Mouse (Mus musculus): Measurements from ENCODE around the gene Lrrc18. TPM values are rescaled to one million over a fixed set of nuclear protein-coding genes. Genes with fewer than 3 reads are reported as not detected.

The Lrrc18 gene
- polyA plus RNA-seq, 1 experiment: not detected

DNA sequence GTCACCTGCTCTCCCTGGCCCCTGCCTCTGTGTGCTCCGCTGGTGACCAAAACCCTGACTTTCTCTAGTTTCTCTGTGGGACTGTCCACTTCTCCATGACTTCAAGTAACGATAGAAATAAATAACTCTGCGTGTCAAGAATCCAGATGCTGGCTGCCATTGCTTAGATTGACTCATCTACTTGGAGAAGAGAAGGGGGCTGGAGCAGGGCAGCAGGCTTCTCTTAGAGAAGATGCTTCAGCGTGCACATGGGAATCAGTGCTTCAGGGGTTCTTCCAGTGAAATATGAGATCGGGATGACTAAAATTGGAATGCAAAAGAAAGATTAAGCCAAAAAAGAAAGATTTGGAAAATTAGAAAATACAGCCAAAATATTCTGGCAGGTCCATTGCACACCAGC is 28.4 kb downstream of the Lrrc18 start:
- Histone ChIP-seq H3K27ac (ENCODE audit: control insufficient read depth, insufficient read depth, low read depth, low read length, poor library complexity) (no peak overlapping the region), H3K4me1 (ENCODE audit: control insufficient read depth, insufficient read depth, low read length) (no peaks in the 10 kb centered on the region), H3K4me3 (replicated peaks; ENCODE audit: control insufficient read depth, low read depth, low read length) (no peak overlapping the region)
- TF ChIP-seq CTCF (IDR thresholded peaks at IDR 0.05; ENCODE audit: control insufficient read depth, insufficient read depth, low read length): no peak
- TF ChIP-seq POLR2A (IDR thresholded peaks at IDR 0.05; ENCODE audit: borderline replicate concordance, control insufficient read depth, low read depth, low read length): no peak
- 87% methylated on average over 5 of the region's 5 CpGs for WGBS

DNA sequence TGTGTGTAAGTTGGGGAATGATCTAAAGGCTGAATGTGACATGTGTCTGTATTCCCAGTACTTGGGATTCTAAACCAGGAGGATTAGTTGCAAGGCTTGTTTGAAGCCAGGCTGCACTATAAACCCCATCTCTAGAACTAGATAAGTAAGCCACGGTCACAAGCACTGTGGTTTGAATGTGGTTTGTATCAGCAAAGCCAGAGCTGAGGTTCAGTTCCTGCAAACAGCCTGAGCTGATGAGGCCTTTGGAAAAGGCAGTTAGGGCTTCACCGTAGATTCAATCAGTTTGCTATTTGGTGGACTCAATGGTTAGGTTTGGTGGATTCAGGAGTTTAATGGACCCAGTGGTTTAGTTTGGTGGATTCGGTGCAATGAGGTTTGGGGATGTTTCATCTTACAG is 39.7 kb downstream of the Lrrc18 start:
- Histone ChIP-seq H3K4me1 (ENCODE audit: control insufficient read depth, insufficient read depth, low read length) (no peaks in the 10 kb centered on the region), H3K4me3 (replicated peaks; ENCODE audit: control insufficient read depth, low read depth, low read length) (no peak overlapping the region), H3K27ac (ENCODE audit: control insufficient read depth, insufficient read depth, low read depth, low read length, poor library complexity) (no peak overlapping the region)
- TF ChIP-seq POLR2A (IDR thresholded peaks at IDR 0.05; ENCODE audit: borderline replicate concordance, control insufficient read depth, low read depth, low read length): no peak
- TF ChIP-seq CTCF (IDR thresholded peaks at IDR 0.05; ENCODE audit: control insufficient read depth, insufficient read depth, low read length): no peak
- 50% methylated on average over 3 of the region's 3 CpGs for WGBS

DNA sequence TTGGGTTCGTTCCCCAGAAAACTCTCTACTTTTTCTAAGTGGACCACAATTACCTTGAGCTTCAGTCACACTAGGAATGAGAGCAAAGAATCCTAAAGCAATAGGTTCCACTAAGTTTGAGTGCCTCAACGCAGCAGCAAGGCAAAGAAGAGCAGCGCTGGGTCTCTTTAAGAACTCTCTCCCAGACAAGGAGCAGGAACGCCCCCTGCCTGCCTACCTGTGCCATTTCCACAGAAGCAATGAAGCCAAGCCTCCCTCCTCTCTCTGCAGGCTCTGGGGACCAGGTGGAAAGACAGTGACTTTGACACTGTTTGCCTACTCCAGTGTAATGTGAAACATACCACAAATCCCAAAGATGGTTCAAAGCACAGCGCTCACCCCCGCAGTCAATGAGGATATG is 42.2 kb downstream of the Lrrc18 start:
- Histone ChIP-seq H3K4me3 (replicated peaks; ENCODE audit: control insufficient read depth, low read depth, low read length) (no peak overlapping the region), H3K4me1 (ENCODE audit: control insufficient read depth, insufficient read depth, low read length) (no peaks in the 10 kb centered on the region), H3K27ac (ENCODE audit: control insufficient read depth, insufficient read depth, low read depth, low read length, poor library complexity) (no peak overlapping the region)
- TF ChIP-seq CTCF (IDR thresholded peaks at IDR 0.05; ENCODE audit: control insufficient read depth, insufficient read depth, low read length) (no peak), POLR2A (IDR thresholded peaks at IDR 0.05; ENCODE audit: borderline replicate concordance, control insufficient read depth, low read depth, low read length) (no peak)
- 81% methylated on average over 6 of the region's 6 CpGs for WGBS

DNA sequence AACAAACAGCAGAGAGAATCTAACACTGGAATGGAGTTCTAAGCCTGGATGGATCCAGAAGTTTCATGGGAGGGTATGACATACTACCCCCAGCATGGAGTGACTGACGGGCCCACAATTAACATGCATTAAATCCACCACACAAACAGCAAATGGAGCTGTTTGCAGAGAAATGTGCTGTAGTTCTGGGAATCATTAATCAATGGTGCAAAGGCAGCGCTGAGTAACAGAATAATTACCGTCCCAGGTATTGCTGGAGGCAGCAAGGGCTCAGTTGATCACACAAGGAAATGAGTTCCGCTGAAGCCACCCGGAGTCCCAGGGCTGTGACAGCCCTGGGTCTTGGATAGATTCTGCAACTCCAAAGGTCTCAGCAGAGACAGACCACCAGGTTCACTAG is 44.2 kb downstream of the Lrrc18 start:
- Histone ChIP-seq H3K4me3 (replicated peaks; ENCODE audit: control insufficient read depth, low read depth, low read length) (no peak overlapping the region), H3K27ac (ENCODE audit: control insufficient read depth, insufficient read depth, low read depth, low read length, poor library complexity) (no peak overlapping the region), H3K4me1 (ENCODE audit: control insufficient read depth, insufficient read depth, low read length) (no peaks in the 10 kb centered on the region)
- WGBS: 90% methylated on average over 5 of the region's 5 CpGs
- TF ChIP-seq POLR2A (IDR thresholded peaks at IDR 0.05; ENCODE audit: borderline replicate concordance, control insufficient read depth, low read depth, low read length) (no peak), CTCF (IDR thresholded peaks at IDR 0.05; ENCODE audit: control insufficient read depth, insufficient read depth, low read length) (no peak)

DNA sequence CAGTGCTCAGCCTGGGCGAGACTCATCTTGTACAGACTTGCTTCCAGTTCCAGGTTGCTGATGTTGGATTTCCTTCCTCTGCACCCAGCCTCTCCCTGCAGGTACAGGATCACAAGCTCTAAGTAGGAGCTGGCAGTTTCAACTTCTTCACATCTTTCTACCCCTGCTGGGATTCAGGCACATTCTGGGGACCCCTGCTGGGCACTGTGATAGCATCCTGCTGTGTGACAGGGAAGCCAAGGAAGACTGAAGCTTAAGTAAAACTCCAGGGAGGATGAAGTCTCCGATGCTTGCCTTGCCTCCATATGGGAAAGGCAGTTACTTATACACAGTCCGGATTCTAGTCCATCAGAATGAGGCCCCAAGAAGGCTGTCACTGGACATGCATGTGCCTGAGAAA is 45.6 kb downstream of the Lrrc18 start:
- no peak overlapping the region for H3K27ac ChIP-seq (ENCODE audit: control insufficient read depth, insufficient read depth, low read depth, low read length, poor library complexity)
- WGBS: 81% methylated on average over 3 of the region's 3 CpGs

DNA sequence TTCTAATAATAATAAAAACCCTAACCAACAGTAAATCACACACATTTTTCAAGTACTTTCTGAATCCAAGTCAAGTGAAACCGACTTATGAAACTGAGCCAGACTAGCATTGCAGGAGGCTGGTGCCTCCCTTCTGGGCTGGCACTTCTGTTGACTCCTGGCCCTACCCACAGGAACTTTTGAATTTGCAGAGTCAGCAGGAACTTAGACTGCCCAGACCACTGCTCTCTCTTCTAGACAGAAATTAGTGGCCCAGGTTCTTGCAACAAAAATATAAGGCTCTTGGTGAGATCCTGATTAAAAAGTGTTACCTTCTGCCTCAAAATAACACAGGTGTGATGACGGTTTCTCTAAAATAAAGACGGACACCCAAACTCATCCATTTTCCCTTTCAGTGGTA is 54.0 kb downstream of the Lrrc18 start:
- no peak overlapping the region for H3K27ac ChIP-seq (ENCODE audit: control insufficient read depth, insufficient read depth, low read depth, low read length, poor library complexity)
- no peaks in the 10 kb centered on the region for H3K4me1 ChIP-seq (ENCODE audit: control insufficient read depth, insufficient read depth, low read length)
- H3K4me3 ChIP-seq (replicated peaks; ENCODE audit: control insufficient read depth, low read depth, low read length): no peak overlapping the region
- 76% methylated on average over 3 of the region's 3 CpGs for WGBS
- TF ChIP-seq CTCF (IDR thresholded peaks at IDR 0.05; ENCODE audit: control insufficient read depth, insufficient read depth, low read length) (no peak), POLR2A (IDR thresholded peaks at IDR 0.05; ENCODE audit: borderline replicate concordance, control insufficient read depth, low read depth, low read length) (no peak)

More for the DNA sequence above, 45.6 kb downstream of the Lrrc18 start:
- TF ChIP-seq POLR2A (IDR thresholded peaks at IDR 0.05; ENCODE audit: borderline replicate concordance, control insufficient read depth, low read depth, low read length) (no peak), CTCF (IDR thresholded peaks at IDR 0.05; ENCODE audit: control insufficient read depth, insufficient read depth, low read length) (no peak)
- Histone ChIP-seq H3K4me1 (ENCODE audit: control insufficient read depth, insufficient read depth, low read length) (no peaks in the 10 kb centered on the region), H3K4me3 (replicated peaks; ENCODE audit: control insufficient read depth, low read depth, low read length) (no peak overlapping the region)

DNA sequence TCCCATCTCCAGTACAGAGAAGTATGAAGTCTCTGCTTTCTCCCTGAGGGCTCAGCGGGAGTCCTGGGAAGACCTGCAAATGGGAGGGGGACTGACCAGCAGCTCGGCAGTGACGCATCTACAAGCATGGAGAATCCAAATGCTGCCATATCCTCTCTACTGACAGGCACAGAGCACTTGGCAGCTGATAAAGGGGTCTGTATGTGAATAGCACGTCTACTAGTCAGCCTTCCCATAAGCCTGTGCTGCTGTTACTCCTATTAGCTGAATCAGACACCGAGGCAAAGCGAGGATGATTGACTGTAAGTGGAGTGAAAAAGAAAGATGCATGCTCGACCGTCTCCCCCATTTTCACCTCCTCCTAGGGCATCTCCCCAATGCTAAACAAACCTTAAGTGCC is 62.3 kb downstream of the Lrrc18 start:
- Histone ChIP-seq H3K27ac (ENCODE audit: control insufficient read depth, insufficient read depth, low read depth, low read length, poor library complexity) (no peak overlapping the region), H3K4me3 (replicated peaks; ENCODE audit: control insufficient read depth, low read depth, low read length) (no peak overlapping the region), H3K4me1 (ENCODE audit: control insufficient read depth, insufficient read depth, low read length) (no peaks in the 10 kb centered on the region)
- 82% methylated on average over 8 of the region's 8 CpGs for WGBS
- TF ChIP-seq CTCF (IDR thresholded peaks at IDR 0.05; ENCODE audit: control insufficient read depth, insufficient read depth, low read length) (no peak), POLR2A (IDR thresholded peaks at IDR 0.05; ENCODE audit: borderline replicate concordance, control insufficient read depth, low read depth, low read length) (no peak)

DNA sequence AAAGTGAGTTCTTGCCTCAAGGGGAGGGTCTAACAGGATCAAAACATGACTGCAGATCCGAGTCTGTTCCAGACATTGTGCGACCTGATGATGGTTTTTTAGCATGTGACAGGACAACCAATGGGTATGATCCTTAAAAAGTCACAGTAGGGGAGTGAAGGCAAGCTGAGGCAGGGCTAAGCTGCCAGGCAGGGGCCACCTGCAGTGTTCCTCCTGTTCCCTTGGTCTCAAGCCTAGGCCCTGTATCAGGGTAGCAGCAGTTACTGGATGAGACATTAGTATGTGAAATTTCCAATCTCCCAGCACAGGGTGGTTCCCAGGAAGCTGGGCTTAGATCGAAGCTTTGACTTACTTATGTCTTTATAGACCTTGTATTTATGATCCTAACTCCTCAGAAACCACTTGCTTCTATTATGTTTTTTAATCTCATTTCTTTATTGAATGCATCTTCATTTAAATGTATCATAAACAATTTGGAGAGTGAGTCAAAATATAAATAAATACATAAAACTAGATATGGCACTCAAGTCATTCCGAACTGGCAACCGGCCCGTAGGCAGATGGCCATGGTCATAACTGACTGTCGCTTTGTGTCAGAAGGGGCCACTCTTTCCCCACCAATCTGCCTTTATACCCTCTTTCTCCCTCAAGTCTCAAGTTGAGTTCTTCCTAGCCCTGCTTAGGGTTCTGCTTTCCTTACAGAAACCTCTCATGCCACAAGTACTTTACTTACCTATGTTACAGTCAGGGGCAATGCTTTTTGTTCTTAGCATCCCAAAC is 67.9 kb downstream of the Lrrc18 start:
- Histone ChIP-seq H3K27ac (ENCODE audit: control insufficient read depth, insufficient read depth, low read depth, low read length, poor library complexity) (no peak overlapping the region), H3K4me1 (ENCODE audit: control insufficient read depth, insufficient read depth, low read length) (no peaks in the 10 kb centered on the region), H3K4me3 (replicated peaks; ENCODE audit: control insufficient read depth, low read depth, low read length) (no peak overlapping the region)
- no peak for TF ChIP-seq CTCF (IDR thresholded peaks at IDR 0.05; ENCODE audit: control insufficient read depth, insufficient read depth, low read length)
- no peak for TF ChIP-seq POLR2A (IDR thresholded peaks at IDR 0.05; ENCODE audit: borderline replicate concordance, control insufficient read depth, low read depth, low read length)
- WGBS: 85% methylated on average over 7 of the region's 7 CpGs
